Comparison of ENCODE assay signal across 8 mouse cellular contexts in genomic region chr1:171113873-171114299, GRCm38 (mm10). TPM values are rescaled to one million over a fixed set of nuclear protein-coding genes. Genes with fewer than 3 reads are reported as not detected.
DNase-seq lines count a peak whose midpoint lies in the region; ATAC-seq and TF ChIP-seq lines count a peak whose summit lies in the region.

Cfap126 (plus strand) TSS chr1:171113918.

- no peak for TF ChIP-seq CTCF in spleen, adult 2 months (IDR thresholded peaks at IDR 0.05; ENCODE audit: extremely low read depth, insufficient read depth, insufficient read length, insufficient replicate concordance)

- no peaks in the 10 kb centered on the region for H3K27me3 ChIP-seq in embryonic facial prominence, embryonic 13.5 days
- no peaks in the 10 kb centered on the region for H3K27me3 ChIP-seq in limb, embryonic 14.5 days (ENCODE audit: control insufficient read depth, insufficient read depth, low read length)
- no peaks in the 10 kb centered on the region for H3K27me3 ChIP-seq in midbrain, embryonic 15.5 days (replicated peaks)
- no peaks in the 10 kb centered on the region for H3K27me3 ChIP-seq in spleen, adult 2 months (ENCODE audit: control insufficient read depth, insufficient read depth, low read length)

- peak; percentile 95 for DNase-seq in 3134 (ENCODE audit: extremely low read depth, insufficient read length, low spot score)
- peak; percentile 95 for DNase-seq in adrenal gland, postnatal 14 days
- DNase-seq in heart, adult 8-10 months (ENCODE audit: low spot score): peak; percentile 92
- DNase-seq in kidney, adult 8-10 months: peak; percentile 89 to 91
- DNase-seq in limb, embryonic 14.5 days (ENCODE audit: low spot score): peak; percentile 54
- peak in 1 of 2 experiments; percentile 40 for DNase-seq in spleen, adult 2 months (ENCODE audit: low read depth in 1 of 2, low spot score in 2 of 2)

- H3K27ac ChIP-seq in embryonic facial prominence, embryonic 13.5 days: peak within 1 kb of the TSS; percentile 75
- peak within 1 kb of the TSS; percentile 52 for H3K27ac ChIP-seq in limb, embryonic 14.5 days (replicated peaks; ENCODE audit: low read depth, low read length)
- H3K27ac ChIP-seq in midbrain, embryonic 15.5 days: no peak within 1 kb of the TSS
- peak within 1 kb of the TSS; percentile 64 for H3K27ac ChIP-seq in spleen, adult 2 months (ENCODE audit: insufficient read depth, low read length)

- peak within 1 kb of the TSS; percentile 79 for H3K4me2 ChIP-seq in embryonic facial prominence, embryonic 13.5 days
- H3K4me2 ChIP-seq in limb, embryonic 14.5 days (replicated peaks; ENCODE audit: low read depth, low read length, severe bottlenecking): peak within 1 kb of the TSS; percentile 71
- H3K4me2 ChIP-seq in midbrain, embryonic 15.5 days: peak within 1 kb of the TSS; percentile 71

- H3K9ac ChIP-seq in embryonic facial prominence, embryonic 13.5 days: peak within 1 kb of the TSS; percentile 78
- H3K9ac ChIP-seq in limb, embryonic 14.5 days (ENCODE audit: low read depth, low read length, severe bottlenecking): peak within 1 kb of the TSS; percentile 67
- H3K9ac ChIP-seq in midbrain, embryonic 15.5 days: peak within 1 kb of the TSS; percentile 20

- ATAC-seq in embryonic facial prominence, embryonic 13.5 days (ENCODE audit: insufficient number of reproducible peaks, insufficient read depth, low FRiP score, low TSS enrichment, low read depth): no peak
- peak; percentile 20 for ATAC-seq in limb, embryonic 14.5 days (ENCODE audit: low FRiP score, low read depth)
- 0 out of 2 replicates have a peak, but pooled peaks have one; percentile 3 for ATAC-seq in midbrain, embryonic 15.5 days (replicated peaks)

- no peak for TF ChIP-seq POLR2A in limb, embryonic 14.5 days (IDR thresholded peaks at IDR 0.05; ENCODE audit: borderline replicate concordance, extremely low read depth, insufficient read depth, insufficient read length)
- TF ChIP-seq POLR2A in spleen, adult 2 months (IDR thresholded peaks at IDR 0.05; ENCODE audit: low read depth, low read length): no peak; the same call in 1 of the 2 replicates

- H3K36me3 ChIP-seq in embryonic facial prominence, embryonic 13.5 days: no peaks in the 10 kb centered on the region
- no peaks in the 10 kb centered on the region for H3K36me3 ChIP-seq in limb, embryonic 14.5 days (ENCODE audit: control insufficient read depth, insufficient read depth, low read length)
- no peaks in the 10 kb centered on the region for H3K36me3 ChIP-seq in midbrain, embryonic 15.5 days (replicated peaks)
- no peaks in the 10 kb centered on the region for H3K36me3 ChIP-seq in spleen, adult 2 months (ENCODE audit: control insufficient read depth, insufficient read depth, low read length)

- H3K9me3 ChIP-seq in embryonic facial prominence, embryonic 13.5 days: no peaks in the 10 kb centered on the region
- H3K9me3 ChIP-seq in limb, embryonic 14.5 days (ENCODE audit: control insufficient read depth, low read length): no peaks in the 10 kb centered on the region
- no peaks in the 10 kb centered on the region for H3K9me3 ChIP-seq in midbrain, embryonic 15.5 days

- WGBS in embryonic facial prominence, embryonic 13.5 days: under 1% methylated on average over 24 of the region's 24 CpGs
- WGBS in limb, embryonic 14.5 days: under 1% methylated on average over 24 of the region's 24 CpGs
- WGBS in midbrain, embryonic 15.5 days: 0% methylated on average over 24 of the region's 24 CpGs
- WGBS in spleen, adult 2 months: under 1% methylated on average over 24 of the region's 24 CpGs

- H3K4me3 ChIP-seq in embryonic facial prominence, embryonic 13.5 days: peak within 1 kb of the TSS; percentile 60
- peak within 1 kb of the TSS; percentile 50 for H3K4me3 ChIP-seq in limb, embryonic 14.5 days (replicated peaks; ENCODE audit: low read length)
- H3K4me3 ChIP-seq in midbrain, embryonic 15.5 days: peak within 1 kb of the TSS; percentile 40
- H3K4me3 ChIP-seq in spleen, adult 2 months (ENCODE audit: extremely low read depth, insufficient read depth, insufficient read length): peak within 1 kb of the TSS; percentile 69

- H3K4me1 ChIP-seq in embryonic facial prominence, embryonic 13.5 days: peaks cover 3% of the 10 kb centered on the region
- H3K4me1 ChIP-seq in limb, embryonic 14.5 days (ENCODE audit: control insufficient read depth, insufficient read depth, low read length): 0 out of 2 replicates have a peak, but pooled peaks cover 2% of the 10 kb centered on the region
- H3K4me1 ChIP-seq in midbrain, embryonic 15.5 days: peaks cover 31% of the 10 kb centered on the region
- H3K4me1 ChIP-seq in spleen, adult 2 months (ENCODE audit: control insufficient read depth, insufficient read depth, insufficient read length): peaks cover 6% of the 10 kb centered on the region; the same call in 1 of the 2 replicates

RNA-seq across cellular contexts. Expression of gene Cfap126, which starts in this region (rescaled TPM):
- 0.71 and 1.9 TPM in 2 replicates for total RNA-seq in adrenal gland, postnatal 14 days (2021)
- polyA plus RNA-seq in embryonic facial prominence, embryonic 13.5 days (2015; fragmentation: Nextera tagmentation; extraction: Ambion mirVana): 1.3 and 2.1 TPM in 2 replicates
- 1 to 10 TPM in 1 of 4 experiments, under 1 TPM in 3; 0.60 to 2.0 (median 0.88) TPM for total RNA-seq in heart, adult 8-10 months (2022)
- 2.1 and 2.7 TPM in 2 replicates for polyA plus RNA-seq in limb, embryonic 14.5 days (2012; rRNA removed)
- 1.1 and 1.3 TPM in 2 replicates for polyA plus RNA-seq in limb, embryonic 14.5 days (2014; fragmentation: Nextera tagmentation; extraction: Ambion mirVana)
- polyA plus RNA-seq in midbrain, embryonic 15.5 days (2015; fragmentation: Nextera tagmentation; extraction: Ambion mirVana): 6.5 and 9.0 TPM in 2 replicates
- 2.4 and 3.4 TPM in 2 replicates for polyA plus RNA-seq in spleen, adult 2 months (2012; rRNA removed)

Comparison
In these comparisons a context has a peak if more than half of its experiments do, and no peak if none do; other contexts are left out.
1. H3K9ac ChIP-seq: peak in every context shown above with its lines; median percentile 78 in embryonic facial prominence, embryonic 13.5 days; 67 in limb, embryonic 14.5 days; 20 in midbrain, embryonic 15.5 days.